Mouse (Mus musculus): ENCODE measurements at regions not wholly inside any gene's neighbourhood (a gene's known extent, or its start where the extent isn't known, plus 50 kb on each side); places are given as distances from the start of the nearest gene placed in this dataset.

GRCm38 (mm10) chr4:142326511-142326910, 87.3 kb upstream of the Kazn start:
- H3K27ac ChIP-seq (ENCODE audit: insufficient read depth, low read depth, low read length) = no peak overlapping the region
- TF ChIP-seq CTCF (IDR thresholded peaks at IDR 0.05; ENCODE audit: low read depth, low read length) (no peak), POLR2A (IDR thresholded peaks at IDR 0.05; ENCODE audit: borderline replicate concordance, low read depth, low read length) (no peak)
- no peaks in the 10 kb centered on the region for H3K4me1 ChIP-seq (ENCODE audit: control insufficient read depth, insufficient read depth, low read length)
- no peak overlapping the region for H3K4me3 ChIP-seq (ENCODE audit: insufficient read depth, low read length)

- Histone ChIP-seq H3K4me3 (ENCODE audit: insufficient read depth, low read length) (no peak overlapping the region), H3K4me1 (ENCODE audit: control insufficient read depth, insufficient read depth, low read length) (no peaks in the 10 kb centered on the region), H3K27ac (ENCODE audit: insufficient read depth, low read depth, low read length) (no peak overlapping the region)
- no peak for TF ChIP-seq POLR2A (IDR thresholded peaks at IDR 0.05; ENCODE audit: borderline replicate concordance, low read depth, low read length)
- TF ChIP-seq CTCF (IDR thresholded peaks at IDR 0.05; ENCODE audit: low read depth, low read length) = no peak
These were observed 82.1 kb upstream of the Kazn start for GRCm38 (mm10) chr4:142321209-142321863.

- H3K27ac ChIP-seq (ENCODE audit: insufficient read depth, low read depth, low read length) = no peak overlapping the region
- no peaks in the 10 kb centered on the region for H3K4me1 ChIP-seq (ENCODE audit: control insufficient read depth, insufficient read depth, low read length)
- no peak overlapping the region for H3K4me3 ChIP-seq (ENCODE audit: insufficient read depth, low read length)
- TF ChIP-seq POLR2A (IDR thresholded peaks at IDR 0.05; ENCODE audit: borderline replicate concordance, low read depth, low read length) (no peak), CTCF (IDR thresholded peaks at IDR 0.05; ENCODE audit: low read depth, low read length) (no peak)
These were observed 71.1 kb upstream of the Kazn start for GRCm38 (mm10) chr4:142310282-142310681.

DNA sequence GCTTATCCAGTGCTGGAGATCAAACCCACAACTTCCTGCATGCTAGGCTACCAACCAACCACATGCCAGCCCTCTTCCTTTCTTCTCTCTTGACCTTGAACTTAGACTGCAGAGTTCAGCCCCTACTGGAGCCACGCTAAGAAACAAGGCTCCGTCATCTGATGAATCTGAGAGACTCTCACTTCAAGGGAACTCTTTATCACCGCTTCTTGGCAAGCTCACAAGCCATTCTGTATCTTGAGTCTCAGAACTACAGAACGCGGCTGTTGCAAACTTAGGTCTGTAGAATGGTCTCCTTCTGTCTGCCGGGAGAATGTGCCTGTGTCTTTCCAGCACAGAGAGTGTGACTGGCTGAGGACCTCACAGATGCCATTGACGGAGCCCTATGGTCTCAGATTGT, 69.1 kb upstream of the Kazn start:
- TF ChIP-seq CTCF (IDR thresholded peaks at IDR 0.05; ENCODE audit: low read depth, low read length) = no peak
- TF ChIP-seq POLR2A (IDR thresholded peaks at IDR 0.05; ENCODE audit: borderline replicate concordance, low read depth, low read length) = no peak
- Histone ChIP-seq H3K4me3 (ENCODE audit: insufficient read depth, low read length) (no peak overlapping the region), H3K27ac (ENCODE audit: insufficient read depth, low read depth, low read length) (no peak overlapping the region), H3K4me1 (ENCODE audit: control insufficient read depth, insufficient read depth, low read length) (no peaks in the 10 kb centered on the region)

- no peak overlapping the region for H3K27ac ChIP-seq (ENCODE audit: insufficient read depth, low read depth, low read length)
- H3K4me3 ChIP-seq (ENCODE audit: insufficient read depth, low read length) = no peak overlapping the region
- TF ChIP-seq POLR2A (IDR thresholded peaks at IDR 0.05; ENCODE audit: borderline replicate concordance, low read depth, low read length) = no peak
- no peak for TF ChIP-seq CTCF (IDR thresholded peaks at IDR 0.05; ENCODE audit: low read depth, low read length)
- no peaks in the 10 kb centered on the region for H3K4me1 ChIP-seq (ENCODE audit: control insufficient read depth, insufficient read depth, low read length)
These were observed 68.1 kb upstream of the Kazn start for GRCm38 (mm10) chr4:142307321-142307720.

DNA sequence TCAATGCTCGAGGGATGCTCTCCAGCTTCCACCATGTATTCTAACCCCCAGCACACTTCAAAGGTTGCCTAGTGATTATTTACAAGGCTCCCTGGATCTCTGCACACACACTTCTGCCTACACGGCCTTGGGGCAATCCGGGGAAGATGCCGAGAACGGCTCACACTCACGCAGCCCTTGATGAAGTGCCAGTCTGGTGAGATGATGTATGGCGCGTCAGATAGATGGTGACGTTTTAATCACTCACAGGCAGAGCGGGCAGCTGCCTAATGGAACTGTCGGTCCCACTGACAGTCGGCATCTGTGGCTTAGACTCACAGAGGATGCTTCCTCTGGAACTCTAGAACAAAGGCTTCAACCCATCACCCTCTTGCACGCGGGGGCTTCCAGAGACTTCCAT, 66.9 kb upstream of the Kazn start:
- no peak for TF ChIP-seq CTCF (IDR thresholded peaks at IDR 0.05; ENCODE audit: low read depth, low read length)
- TF ChIP-seq POLR2A (IDR thresholded peaks at IDR 0.05; ENCODE audit: borderline replicate concordance, low read depth, low read length) = no peak

GRCm38 (mm10) chr4:142303374-142304020, 64.3 kb upstream of the Kazn start:
- Histone ChIP-seq H3K4me1 (ENCODE audit: control insufficient read depth, insufficient read depth, low read length) (no peaks in the 10 kb centered on the region), H3K27ac (ENCODE audit: insufficient read depth, low read depth, low read length) (no peak overlapping the region), H3K4me3 (ENCODE audit: insufficient read depth, low read length) (no peak overlapping the region)
- TF ChIP-seq CTCF (IDR thresholded peaks at IDR 0.05; ENCODE audit: low read depth, low read length) = no peak
- TF ChIP-seq POLR2A (IDR thresholded peaks at IDR 0.05; ENCODE audit: borderline replicate concordance, low read depth, low read length) = no peak

More for the DNA sequence above, 66.9 kb upstream of the Kazn start:
- H3K4me3 ChIP-seq (ENCODE audit: insufficient read depth, low read length) = no peak overlapping the region
- no peaks in the 10 kb centered on the region for H3K4me1 ChIP-seq (ENCODE audit: control insufficient read depth, insufficient read depth, low read length)
- H3K27ac ChIP-seq (ENCODE audit: insufficient read depth, low read depth, low read length) = no peak overlapping the region

DNA sequence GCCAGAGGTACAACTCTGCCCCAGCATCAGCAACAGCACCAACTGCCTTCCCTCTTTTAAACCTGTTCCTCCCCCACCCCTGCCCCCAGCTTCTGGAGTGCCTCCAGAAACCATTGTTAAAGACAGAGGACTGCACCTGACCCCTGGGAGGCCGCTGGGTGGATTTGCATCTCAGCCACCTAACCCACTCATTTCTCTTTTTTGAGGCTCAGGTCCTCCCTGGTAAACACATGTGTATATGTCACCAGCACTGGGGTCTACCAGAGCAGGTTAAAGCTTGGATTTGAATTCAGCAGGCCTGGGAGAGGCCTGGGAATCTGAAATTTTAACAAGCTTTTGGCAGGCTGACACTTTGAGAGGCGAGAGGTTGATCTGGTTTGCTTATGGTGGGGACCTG, 63.5 kb upstream of the Kazn start:
- no peak overlapping the region for H3K27ac ChIP-seq (ENCODE audit: insufficient read depth, low read depth, low read length)
- no peak for TF ChIP-seq CTCF (IDR thresholded peaks at IDR 0.05; ENCODE audit: low read depth, low read length)
- TF ChIP-seq POLR2A (IDR thresholded peaks at IDR 0.05; ENCODE audit: borderline replicate concordance, low read depth, low read length) = no peak
- H3K4me1 ChIP-seq (ENCODE audit: control insufficient read depth, insufficient read depth, low read length) = no peaks in the 10 kb centered on the region
- no peak overlapping the region for H3K4me3 ChIP-seq (ENCODE audit: insufficient read depth, low read length)

DNA sequence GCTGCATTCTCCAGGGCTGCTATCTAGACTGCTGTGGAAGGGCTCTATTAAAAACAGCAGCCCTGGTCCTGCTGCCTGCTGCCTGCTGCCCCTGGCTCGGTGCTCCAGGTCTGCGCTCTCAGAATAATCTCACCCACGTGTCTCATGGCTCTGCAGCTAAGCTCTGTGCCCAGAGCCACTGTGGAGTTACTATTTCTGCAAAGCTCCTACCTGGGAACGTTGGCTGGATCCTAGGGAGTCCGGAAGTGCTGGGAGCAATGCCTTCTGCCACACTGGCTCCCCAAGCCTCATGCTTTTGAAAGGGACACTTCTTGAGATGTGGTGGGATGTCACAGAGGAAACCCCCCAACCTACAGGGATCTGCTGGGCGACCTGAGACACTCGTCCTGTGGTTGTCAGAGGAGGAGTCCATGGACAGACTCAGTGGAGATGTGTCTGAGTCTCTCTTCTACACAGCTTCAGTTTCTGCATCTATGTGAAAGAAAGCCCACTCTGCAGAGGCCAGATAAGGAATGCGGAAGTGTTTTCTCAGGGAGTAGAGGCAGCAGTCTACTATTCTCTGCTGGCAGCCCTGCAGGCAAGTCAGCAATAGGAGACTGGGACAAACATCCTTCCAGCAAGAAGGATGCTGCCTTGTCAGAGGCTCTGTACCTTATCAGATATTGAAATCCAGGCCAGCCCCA, 63.0 kb upstream of the Kazn start:
- no peak for TF ChIP-seq CTCF (IDR thresholded peaks at IDR 0.05; ENCODE audit: low read depth, low read length)
- TF ChIP-seq POLR2A (IDR thresholded peaks at IDR 0.05; ENCODE audit: borderline replicate concordance, low read depth, low read length) = no peak

GRCm38 (mm10) chr4:142298770-142299337, 59.7 kb upstream of the Kazn start:
- no peak for TF ChIP-seq POLR2A (IDR thresholded peaks at IDR 0.05; ENCODE audit: borderline replicate concordance, low read depth, low read length)
- no peak for TF ChIP-seq CTCF (IDR thresholded peaks at IDR 0.05; ENCODE audit: low read depth, low read length)
- Histone ChIP-seq H3K27ac (ENCODE audit: insufficient read depth, low read depth, low read length) (no peak overlapping the region), H3K4me3 (ENCODE audit: insufficient read depth, low read length) (no peak overlapping the region), H3K4me1 (ENCODE audit: control insufficient read depth, insufficient read depth, low read length) (no peaks in the 10 kb centered on the region)

More for the DNA sequence above, 63.0 kb upstream of the Kazn start:
- no peak overlapping the region for H3K4me3 ChIP-seq (ENCODE audit: insufficient read depth, low read length)
- no peaks in the 10 kb centered on the region for H3K4me1 ChIP-seq (ENCODE audit: control insufficient read depth, insufficient read depth, low read length)
- no peak overlapping the region for H3K27ac ChIP-seq (ENCODE audit: insufficient read depth, low read depth, low read length)
